Mouse (Mus musculus) liver, embryonic 12.5 days (tissue): ENCODE data around the gene Polq. TPM values are rescaled to one million over a fixed set of nuclear protein-coding genes. Genes with fewer than 3 reads are reported as not detected.

Experiments
- ATAC-seq: fragments of 200-750 bp; cut with Nextera tagmentation; 2 replicates; pipeline ENCODE4 v1.8.0; 2017; ENCODE audit warnings: moderate number of reproducible peaks, mild to moderate bottlenecking, moderate library complexity
- H3K27ac ChIP-seq: fragments of 300-500 bp; sonication (generic); 2 replicates; pipeline ENCODE4 v1.5.1; 2016; ENCODE audit warnings: mild to moderate bottlenecking
- H3K27me3 ChIP-seq: fragments of 300-500 bp; sonication (generic); replicated peaks from 2 replicates; pipeline ENCODE4 v1.6.1; 2016; ENCODE audit warnings: mild to moderate bottlenecking, moderate library complexity
- H3K36me3 ChIP-seq: fragments of 300-500 bp; sonication (generic); 2 replicates; pipeline ENCODE4 v1.6.1; 2016; ENCODE audit warnings: mild to moderate bottlenecking, moderate library complexity
- H3K4me1 ChIP-seq: fragments of 300-500 bp; sonication (generic); 2 replicates; pipeline ENCODE4 v1.6.1; 2016
- H3K4me2 ChIP-seq: fragments of 300-500 bp; sonication (generic); 2 replicates; pipeline ENCODE4 v1.6.1; 2016; ENCODE audit warnings: mild to moderate bottlenecking, moderate library complexity
- H3K4me3 ChIP-seq: fragments of 300-500 bp; sonication (generic); 2 replicates; pipeline ENCODE4 v1.5.1; 2016; ENCODE audit warnings: mild to moderate bottlenecking, moderate library complexity
- H3K9ac ChIP-seq: fragments of 300-500 bp; sonication (generic); 2 replicates; pipeline ENCODE4 v1.6.1; 2016; ENCODE audit warnings: mild to moderate bottlenecking, moderate library complexity
- H3K9me3 ChIP-seq: fragments of 300-500 bp; sonication (generic); replicated peaks from 2 replicates; pipeline ENCODE4 v1.6.1; 2016; ENCODE audit warnings: mild to moderate bottlenecking, moderate library complexity
- WGBS: fragments of 180-500 bp; shearing (Covaris S2); methylation state at CpG from one replicate; pipeline ENCODE4 v1.1.7; 2016; ENCODE audit not compliant: insufficient replicate concordance; 5-methylcytosine and 5-hydroxymethylcytosine counted together
- polyA plus RNA-seq: library from polyadenylated mRNA; unstranded; fragments of >200 nt; fragmentation: Nextera tagmentation; extraction: Ambion mirVana; gene quantifications from 2 replicates; pipeline ENCODE4 v1.2.1, GENCODE M21; 2016

Gene Polq
- 14.9 and 15.2 TPM in 2 replicates for polyA plus RNA-seq

DNA sequence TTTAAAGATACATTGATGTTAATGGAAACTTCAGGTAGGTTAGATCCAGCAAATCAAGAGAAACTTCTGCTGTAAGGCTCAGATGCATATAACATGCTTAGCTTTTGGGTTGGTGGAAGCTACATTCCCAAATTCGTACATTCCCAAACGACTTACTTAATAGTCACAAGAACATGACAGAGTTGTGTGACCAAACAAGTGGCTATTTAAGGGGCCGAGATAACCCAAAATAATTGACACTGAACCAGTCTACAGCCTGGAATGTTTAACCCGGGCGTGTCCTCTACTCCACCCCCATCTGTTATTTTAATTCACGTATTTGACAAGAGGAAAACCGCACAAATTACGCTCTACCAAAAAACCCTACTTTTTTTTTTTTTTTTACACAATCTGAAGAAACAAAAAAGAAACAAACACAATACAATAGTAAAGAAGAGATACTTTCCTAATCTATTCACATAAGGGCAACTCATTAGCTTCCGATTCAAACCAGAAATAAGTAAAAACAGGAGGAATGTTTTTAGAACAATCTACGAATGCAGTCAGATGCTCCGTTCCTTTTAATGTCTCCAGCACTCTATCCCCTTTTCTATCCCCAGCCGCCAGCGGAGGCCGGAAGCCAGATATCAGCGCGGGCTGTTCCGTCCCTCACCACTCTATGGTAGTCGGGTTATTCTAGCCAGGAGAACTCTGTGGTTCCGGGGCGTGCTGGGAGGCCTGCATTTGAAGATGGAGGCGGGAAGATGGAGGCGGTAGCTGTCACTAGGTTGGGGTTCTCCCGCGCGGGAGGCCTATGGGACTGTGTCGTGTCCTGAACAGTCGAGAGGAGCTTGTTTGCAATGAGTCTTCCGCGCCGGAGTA lies at the start of gene Polq:
Gene Polq, plus strand, starts transcription at position 726 of the 861 bp plus-strand sequence.
- Histone ChIP-seq H3K9me3 (no peaks in the 10 kb centered on the region), H3K36me3 (peaks cover 26% of the 10 kb centered on the region), H3K4me2 (peak within 1 kb of the TSS; percentile 82), H3K4me3 (peak within 1 kb of the TSS; percentile 99), H3K4me1 (peaks cover 34% of the 10 kb centered on the region), H3K27ac (peak within 1 kb of the TSS; percentile 78), H3K9ac (peak within 1 kb of the TSS; percentile 93), H3K27me3 (no peaks in the 10 kb centered on the region; the same call in 1 of the 2 replicates)
- ATAC-seq, result peak; percentile 97
- 2% methylated on average over 30 of the region's 30 CpGs for WGBS

DNA sequence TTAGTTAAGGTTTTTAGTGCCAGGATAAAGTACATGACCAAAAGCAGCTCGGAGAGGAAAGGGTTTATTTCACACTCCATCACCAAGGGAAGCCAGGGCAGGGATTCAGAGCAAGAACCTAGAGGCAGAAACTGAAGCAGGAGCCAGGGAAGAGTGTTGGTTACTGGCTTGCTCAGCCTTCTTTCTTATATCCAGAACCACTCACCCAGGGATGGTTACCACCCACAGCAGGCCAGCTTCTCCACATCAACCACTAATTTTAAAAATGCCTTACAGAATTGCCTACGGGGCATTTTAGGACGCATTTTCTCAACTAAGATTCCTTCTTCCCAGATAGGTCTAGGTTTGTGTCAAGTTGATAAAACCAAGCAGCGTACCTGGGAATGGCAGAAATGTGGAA lies 48.2 kb upstream of the Polq start:
- Histone ChIP-seq H3K9ac (no peak overlapping the region), H3K4me2 (no peak overlapping the region), H3K27me3 (no peaks in the 10 kb centered on the region), H3K4me1 (no peaks in the 10 kb centered on the region), H3K36me3 (no peaks in the 10 kb centered on the region), H3K27ac (no peak overlapping the region), H3K4me3 (no peak overlapping the region), H3K9me3 (no peaks in the 10 kb centered on the region)
- WGBS, result 76% methylated on average over 4 of the region's 4 CpGs
- no peak for ATAC-seq

DNA sequence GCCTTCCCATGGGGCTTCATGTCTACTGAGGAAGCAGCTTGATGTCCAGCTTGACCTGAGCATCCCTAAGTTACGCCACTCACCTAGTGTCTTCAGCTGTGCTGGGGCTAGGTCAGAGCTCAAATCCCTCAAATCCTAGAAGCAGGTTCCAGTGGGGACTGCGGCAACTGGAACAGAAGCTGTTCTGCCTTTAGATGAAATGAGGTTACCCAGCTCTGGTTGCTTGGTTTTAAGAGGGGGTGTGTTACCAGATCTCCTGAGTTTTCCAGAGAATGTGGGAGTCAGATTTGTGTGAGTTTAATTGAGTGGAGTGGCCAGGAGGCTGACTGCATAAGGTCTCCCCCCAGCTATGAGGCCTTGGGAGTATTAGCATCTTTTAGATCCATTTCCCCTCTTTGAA lies 32.5 kb upstream of the Polq start:
- no peaks in the 10 kb centered on the region for H3K36me3 ChIP-seq
- H3K27me3 ChIP-seq, result no peaks in the 10 kb centered on the region
- ATAC-seq, result no peak
- H3K4me2 ChIP-seq, result no peak overlapping the region
- WGBS, result 77% methylated on average over 2 of the region's 2 CpGs
- H3K9ac ChIP-seq, result no peak overlapping the region
- no peaks in the 10 kb centered on the region for H3K4me1 ChIP-seq
- H3K4me3 ChIP-seq, result no peak overlapping the region
- no peaks in the 10 kb centered on the region for H3K9me3 ChIP-seq
- no peak overlapping the region for H3K27ac ChIP-seq

DNA sequence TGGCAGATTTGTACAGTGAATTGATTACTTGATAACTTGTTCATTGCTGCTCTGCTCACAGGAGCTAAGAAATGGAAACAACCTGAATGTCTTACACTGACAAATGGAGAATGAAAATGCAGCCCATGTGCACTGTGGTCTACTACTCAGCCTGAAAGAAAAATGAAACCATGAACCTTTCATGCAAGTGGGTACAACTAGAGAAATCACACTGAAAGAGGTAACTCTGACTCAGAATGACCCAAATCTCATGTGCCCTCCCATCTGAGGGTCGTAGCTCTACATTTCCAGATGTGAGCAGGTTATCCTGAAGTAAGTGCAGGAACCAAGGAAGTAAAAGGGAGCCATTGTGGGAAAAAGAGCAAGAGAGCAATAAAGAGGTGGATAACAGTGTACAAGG lies 27.8 kb upstream of the Polq start:
- H3K9ac ChIP-seq, result no peak overlapping the region
- no peak for ATAC-seq
- 65% methylated on average over 1 of the region's 1 CpGs for WGBS

DNA sequence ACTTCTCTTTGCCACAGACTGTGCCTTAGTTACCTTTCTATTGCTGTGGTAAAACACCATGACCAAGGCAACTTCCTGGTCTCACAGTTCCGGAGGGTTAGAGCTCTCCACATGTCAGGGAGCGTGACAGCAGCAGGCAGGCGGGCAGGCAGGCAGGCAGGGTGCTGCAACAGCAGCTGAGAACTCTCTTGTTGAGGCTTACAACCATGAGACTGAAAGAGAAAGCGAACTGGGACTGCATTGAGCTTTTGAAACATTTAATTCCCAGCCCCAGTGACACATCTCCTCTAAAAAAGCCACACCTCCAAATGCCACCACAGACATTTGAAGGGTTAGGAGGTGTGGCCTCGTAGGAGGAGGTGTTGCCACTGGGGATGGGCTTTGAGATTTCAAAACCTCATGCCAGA lies 25.9 kb upstream of the Polq start:
- Histone ChIP-seq H3K27me3 (no peaks in the 10 kb centered on the region), H3K27ac (no peak overlapping the region), H3K9ac (no peak overlapping the region), H3K4me3 (peak overlapping the region; percentile 30), H3K4me1 (no peaks in the 10 kb centered on the region), H3K4me2 (peak overlapping the region; percentile 50), H3K9me3 (no peaks in the 10 kb centered on the region), H3K36me3 (no peaks in the 10 kb centered on the region)
- WGBS, result 32% methylated on average over 5 of the region's 5 CpGs
- peak; percentile 58; the same call in 1 of the 2 replicates for ATAC-seq

More for the DNA sequence above, 27.8 kb upstream of the Polq start:
- H3K36me3 ChIP-seq, result no peaks in the 10 kb centered on the region
- no peak overlapping the region for H3K4me2 ChIP-seq
- no peak overlapping the region for H3K4me3 ChIP-seq
- no peak overlapping the region for H3K27ac ChIP-seq
- H3K27me3 ChIP-seq, result no peaks in the 10 kb centered on the region
- no peaks in the 10 kb centered on the region for H3K9me3 ChIP-seq
- no peaks in the 10 kb centered on the region for H3K4me1 ChIP-seq

DNA sequence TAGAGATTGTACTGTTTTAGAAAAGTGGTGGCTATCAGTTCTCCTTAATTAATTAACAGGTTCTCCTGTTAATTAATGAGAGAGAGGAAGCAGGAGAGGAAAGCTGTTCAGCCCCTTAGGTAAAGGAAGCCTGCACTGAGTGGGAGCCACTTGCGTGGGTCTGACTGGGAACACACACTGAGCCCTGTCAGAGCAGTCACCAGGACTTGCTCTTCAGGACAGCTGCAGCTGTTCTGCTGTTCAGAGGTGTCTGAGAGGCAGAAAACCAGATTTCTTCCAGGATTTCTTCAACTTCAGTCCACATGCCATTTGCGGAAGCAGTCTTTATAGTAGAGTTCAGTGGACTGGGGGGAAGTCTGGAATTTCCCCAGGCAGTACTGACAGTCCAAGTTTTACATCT lies 24.2 kb upstream of the Polq start:
- no peaks in the 10 kb centered on the region for H3K36me3 ChIP-seq

DNA sequence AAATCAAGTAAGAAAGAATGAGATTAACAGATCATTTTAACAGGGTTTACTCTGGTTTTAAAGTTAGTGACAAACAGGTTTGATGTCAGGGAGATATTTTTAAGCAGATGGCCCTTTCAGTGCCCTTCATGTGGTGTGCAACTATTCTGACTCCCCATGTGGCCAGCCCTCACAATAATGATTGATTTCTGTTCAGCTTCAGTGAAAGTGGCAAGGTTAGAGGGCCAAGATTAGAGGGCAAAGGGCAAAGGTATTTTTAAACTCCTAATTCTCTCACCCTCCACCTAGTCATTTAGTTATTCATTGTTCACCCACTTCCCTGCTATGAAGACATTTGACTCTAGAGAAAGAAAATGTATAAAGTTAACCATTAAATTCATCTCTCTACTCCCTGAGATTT lies 23.5 kb upstream of the Polq start:
- Histone ChIP-seq H3K9me3 (no peaks in the 10 kb centered on the region), H3K36me3 (no peaks in the 10 kb centered on the region), H3K9ac (no peak overlapping the region), H3K4me2 (no peak overlapping the region), H3K4me1 (no peaks in the 10 kb centered on the region), H3K4me3 (no peak overlapping the region), H3K27ac (no peak overlapping the region), H3K27me3 (no peaks in the 10 kb centered on the region)
- no peak for ATAC-seq

More for the DNA sequence above, 24.2 kb upstream of the Polq start:
- H3K4me3 ChIP-seq, result no peak overlapping the region
- H3K4me1 ChIP-seq, result no peaks in the 10 kb centered on the region
- ATAC-seq, result no peak
- WGBS, result 59% methylated on average over 2 of the region's 2 CpGs
- H3K4me2 ChIP-seq, result no peak overlapping the region
- no peaks in the 10 kb centered on the region for H3K27me3 ChIP-seq
- no peak overlapping the region for H3K27ac ChIP-seq
- H3K9me3 ChIP-seq, result no peaks in the 10 kb centered on the region
- no peak overlapping the region for H3K9ac ChIP-seq

DNA sequence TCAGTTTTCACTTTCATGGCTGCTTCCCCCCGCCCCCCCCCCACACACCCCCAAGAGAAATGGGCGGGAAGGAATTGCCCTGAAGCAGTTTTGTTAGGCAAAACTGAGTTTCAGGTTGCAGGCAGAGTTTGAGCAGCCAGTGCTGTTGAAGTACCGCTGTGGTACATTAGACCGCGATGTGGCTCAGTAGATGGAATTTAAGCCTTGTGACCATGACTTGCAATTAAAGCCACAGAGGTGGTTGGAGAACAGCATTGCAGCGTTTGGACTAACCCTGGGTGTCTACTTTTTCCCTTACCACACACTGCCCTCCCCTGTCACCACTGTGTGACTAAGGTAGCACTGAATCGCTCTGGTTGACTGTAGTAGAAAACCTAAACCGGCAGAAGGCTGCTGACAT lies 22.1 kb upstream of the Polq start:
- Histone ChIP-seq H3K4me3 (no peak overlapping the region), H3K27ac (no peak overlapping the region), H3K4me2 (no peak overlapping the region), H3K27me3 (no peaks in the 10 kb centered on the region), H3K9me3 (no peaks in the 10 kb centered on the region), H3K4me1 (no peaks in the 10 kb centered on the region), H3K36me3 (no peaks in the 10 kb centered on the region), H3K9ac (no peak overlapping the region)
- ATAC-seq, result no peak
- WGBS, result 64% methylated on average over 8 of the region's 8 CpGs

DNA sequence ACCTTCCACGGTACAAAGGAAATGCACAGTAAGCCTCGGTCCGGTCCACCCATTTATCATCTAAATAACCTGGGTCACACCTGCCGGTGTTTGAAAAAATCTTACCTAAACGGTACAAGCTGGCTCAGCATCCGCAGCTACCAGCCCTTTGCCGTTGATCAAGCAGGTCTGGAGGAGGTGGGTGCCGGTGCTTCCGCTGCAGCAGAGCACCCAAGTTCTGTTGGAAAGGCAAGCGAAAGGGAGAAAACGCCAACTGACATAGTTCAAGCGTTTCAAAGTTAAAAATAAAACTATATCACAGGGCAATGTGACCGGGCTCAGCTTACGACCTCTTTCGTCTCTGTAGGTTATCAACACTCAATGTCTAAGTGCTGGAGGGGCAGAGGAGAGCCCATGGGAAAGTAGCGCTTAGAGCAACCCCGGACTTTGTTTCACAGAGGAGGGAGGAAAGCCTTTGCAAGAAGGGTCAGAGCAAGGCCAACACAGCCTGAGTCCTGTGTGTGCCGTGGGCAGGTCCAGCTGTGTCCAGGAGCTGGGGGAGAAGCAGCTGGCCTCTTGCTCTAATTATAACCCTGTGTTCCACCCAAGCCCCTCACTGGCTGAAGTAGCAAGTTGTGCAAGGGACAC lies 21.5 kb upstream of the Polq start, which contains the start of gene Fbxo40:
Gene Fbxo40, minus strand, starts transcription at position 469 of the 627 bp plus-strand sequence.
- no peaks in the 10 kb centered on the region for H3K27me3 ChIP-seq
- no peak within 1 kb of the TSS for H3K4me2 ChIP-seq
- H3K4me3 ChIP-seq, result no peak within 1 kb of the TSS
- H3K9ac ChIP-seq, result no peak within 1 kb of the TSS
- H3K9me3 ChIP-seq, result no peaks in the 10 kb centered on the region
- H3K27ac ChIP-seq, result no peak within 1 kb of the TSS
- WGBS, result 68% methylated on average over 18 of the region's 18 CpGs
- ATAC-seq, result no peak
- no peaks in the 10 kb centered on the region for H3K36me3 ChIP-seq
- H3K4me1 ChIP-seq, result no peaks in the 10 kb centered on the region

DNA sequence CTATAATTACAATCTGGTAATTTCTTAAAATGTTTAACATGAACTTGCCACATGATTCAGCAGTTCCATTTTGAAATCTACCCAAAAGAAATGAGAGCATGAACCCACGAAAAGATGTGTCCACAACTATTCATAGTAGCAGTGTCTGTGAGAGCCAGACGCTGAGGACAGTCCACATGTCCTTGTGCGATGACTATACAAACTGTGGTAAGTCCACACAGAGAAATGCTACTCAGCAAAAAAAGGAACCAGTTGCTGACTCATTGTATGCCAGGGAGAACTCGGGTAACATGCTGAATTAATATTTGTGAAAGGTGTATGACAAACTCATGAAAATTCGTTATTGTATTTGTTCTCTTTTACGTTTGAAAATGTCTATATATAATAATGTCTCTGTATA lies 13.9 kb upstream of the Polq start:
- WGBS, result 47% methylated on average over 6 of the region's 6 CpGs

DNA sequence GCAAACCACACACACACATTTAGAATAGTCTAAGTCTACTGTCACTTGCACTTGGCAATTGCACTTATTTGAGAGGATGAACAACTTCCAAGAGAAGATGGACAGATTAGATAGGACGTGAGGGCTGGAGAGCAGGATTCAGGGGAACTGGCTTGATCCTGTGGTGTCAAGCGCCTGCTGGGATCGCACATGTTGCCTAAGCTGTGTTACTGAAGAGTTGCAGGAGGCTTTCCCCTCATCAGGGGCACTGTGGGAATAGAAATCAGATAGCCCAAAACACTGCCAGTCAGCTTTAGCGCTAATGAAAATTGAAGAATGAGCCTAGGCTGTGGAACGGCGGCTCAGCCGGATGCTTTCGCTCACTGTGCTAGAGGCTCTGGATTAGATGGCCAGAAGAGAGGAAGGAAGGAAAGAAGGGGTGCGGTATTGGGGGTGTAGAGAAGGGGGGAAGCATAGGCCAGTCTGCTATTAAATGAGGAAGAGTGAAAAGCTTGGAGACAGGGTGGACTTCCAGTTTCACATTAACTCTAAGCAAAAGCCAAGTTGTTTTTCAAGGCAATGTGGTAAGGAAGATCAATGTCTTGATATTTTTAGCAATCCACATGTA lies 12.1 kb upstream of the Polq start:
- no peak overlapping the region for H3K9ac ChIP-seq
- 42% methylated on average over 9 of the region's 9 CpGs for WGBS
- no peaks in the 10 kb centered on the region for H3K4me1 ChIP-seq

More for the DNA sequence above, 13.9 kb upstream of the Polq start:
- Histone ChIP-seq H3K4me3 (no peak overlapping the region), H3K4me2 (no peak overlapping the region), H3K27me3 (0 out of 2 replicates have a peak, but pooled peaks cover 6% of the 10 kb centered on the region), H3K27ac (no peak overlapping the region), H3K9me3 (no peaks in the 10 kb centered on the region), H3K9ac (no peak overlapping the region), H3K4me1 (no peaks in the 10 kb centered on the region), H3K36me3 (no peaks in the 10 kb centered on the region)
- ATAC-seq, result no peak

DNA sequence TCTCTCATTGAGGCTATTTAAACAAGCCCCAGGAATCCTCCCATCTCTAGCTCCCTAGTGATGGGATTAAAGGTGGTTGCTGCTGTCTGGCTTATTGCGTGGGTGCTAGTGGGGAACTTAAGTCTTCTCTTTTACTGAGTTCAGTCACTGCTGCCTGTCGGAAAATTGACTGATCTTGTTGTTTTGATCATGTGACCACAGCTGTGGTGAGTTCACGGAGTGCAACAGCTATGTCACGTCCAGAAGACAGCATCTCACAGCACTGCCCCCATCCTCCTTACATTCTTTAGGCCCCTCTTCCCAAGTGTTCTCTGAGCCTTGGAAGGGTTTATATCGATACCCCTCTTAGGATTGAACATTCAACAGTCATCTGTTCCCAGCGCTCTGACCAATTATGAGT lies 2.3 kb upstream of the Polq start:
- 67% methylated on average over 6 of the region's 6 CpGs for WGBS
- Histone ChIP-seq H3K9me3 (no peaks in the 10 kb centered on the region), H3K9ac (no peak overlapping the region), H3K27me3 (no peaks in the 10 kb centered on the region; the same call in 1 of the 2 replicates), H3K4me1 (peaks cover 30% of the 10 kb centered on the region), H3K4me2 (no peak overlapping the region), H3K27ac (no peak overlapping the region), H3K36me3 (peaks cover 7% of the 10 kb centered on the region), H3K4me3 (no peak overlapping the region)
- ATAC-seq, result no peak

More for the DNA sequence above, 12.1 kb upstream of the Polq start:
- no peak overlapping the region for H3K4me3 ChIP-seq
- H3K4me2 ChIP-seq, result no peak overlapping the region
- no peaks in the 10 kb centered on the region for H3K9me3 ChIP-seq
- H3K36me3 ChIP-seq, result no peaks in the 10 kb centered on the region
- ATAC-seq, result no peak
- H3K27me3 ChIP-seq, result peaks cover 10% of the 10 kb centered on the region; the same call in 1 of the 2 replicates
- H3K27ac ChIP-seq, result no peak overlapping the region
